Mouse (Mus musculus) E14TG2a.4 (cell line): ENCODE data around the gene Gm12248.

Experiments used
- CTCF ChIP-seq: conservative IDR thresholded peaks from 2 replicates; pipeline ENCODE4 v1.5.1; 2014; ENCODE audit warnings: low read length
- NANOG ChIP-seq: IDR thresholded peaks from 2 replicates; pipeline ENCODE4 v1.6.1; 2014; ENCODE audit warnings: borderline replicate concordance, low read length, mixed read lengths
- POU5F1 ChIP-seq: IDR thresholded peaks from 2 replicates; pipeline ENCODE4 v1.6.1; 2014; ENCODE audit warnings: low read length, borderline replicate concordance

DNA sequence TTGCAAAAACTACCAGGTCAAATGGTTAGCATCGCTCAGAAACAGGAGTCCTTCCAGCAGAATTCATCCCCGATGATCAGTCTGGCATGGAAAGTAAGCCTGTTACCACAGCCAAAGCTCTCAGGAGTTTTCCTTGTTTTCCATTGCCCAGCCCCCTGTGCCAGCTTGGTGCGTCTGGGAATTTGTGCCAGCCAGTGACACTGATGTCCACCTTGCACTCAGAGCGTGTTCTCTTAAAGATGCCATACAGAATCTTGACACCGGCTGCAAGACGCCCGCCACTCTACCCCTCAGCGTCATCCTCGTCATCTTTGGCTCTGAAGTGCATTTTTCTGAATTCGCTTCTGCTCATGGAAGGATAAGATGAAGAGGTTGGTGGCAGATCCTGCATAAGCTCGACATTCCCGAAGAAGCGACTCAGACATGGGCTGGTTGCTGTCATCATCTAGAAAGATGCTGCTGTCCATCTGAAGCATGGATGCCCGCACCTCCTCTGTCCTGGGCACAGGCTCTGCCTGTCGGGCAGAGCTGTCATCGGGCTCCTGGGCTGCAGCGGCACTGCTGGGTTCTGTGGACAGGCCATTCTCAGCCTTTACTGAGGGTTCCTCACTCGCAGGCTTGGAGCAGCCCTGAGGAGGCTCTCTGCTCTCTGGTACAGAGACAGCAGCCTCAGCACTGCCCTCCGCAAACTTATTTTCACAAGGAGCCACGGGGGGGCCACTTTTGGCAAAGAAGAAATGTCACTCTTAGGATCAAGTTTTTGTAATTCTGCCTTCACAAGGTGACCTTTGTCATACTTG, 4.1 kb upstream of the Gm12248 start:
- TF ChIP-seq POU5F1 (no peak), CTCF (no peak), NANOG (no peak)
